Mouse (Mus musculus) CH12.LX (cell line): ENCODE data around the gene Lsr. TPM values are rescaled to one million over a fixed set of nuclear protein-coding genes. Genes with fewer than 3 reads are reported as not detected.

Experiments used
- DNase-seq: peaks from one replicate; pipeline ENCODE4 v3.0.0-alpha.2; 2013; ENCODE audit errors: extremely low read depth
- H3K27ac ChIP-seq: 2 replicates; pipeline ENCODE4 v1.5.1; 2012; ENCODE audit warnings: low read depth, mild to moderate bottlenecking, control low read depth, moderate library complexity; ENCODE audit not compliant: insufficient read depth
- H3K27me3 ChIP-seq: replicated peaks from 2 replicates; pipeline ENCODE3; 2012; ENCODE audit warnings: inconsistent platforms
- H3K36me3 ChIP-seq, 2 experiments: replicated peaks in 1 of 2; 2 replicates each; pipeline versions ENCODE3 to v1.6.1; 2012; ENCODE audit warnings: inconsistent platforms in 1 of 2, low read length in 1 of 2, mild to moderate bottlenecking in 1 of 2, mixed read lengths in 1 of 2, moderate library complexity in 1 of 2; ENCODE audit not compliant: control insufficient read depth in 1 of 2, insufficient read depth in 1 of 2
- H3K4me1 ChIP-seq, 2 experiments: 2 replicates each; pipeline ENCODE4 v1.6.1; 2012; ENCODE audit warnings: inconsistent platforms in 1 of 2, moderate library complexity in 1 of 2; ENCODE audit not compliant: insufficient read depth in 2 of 2, control insufficient read depth in 1 of 2
- H3K4me2 ChIP-seq: 2 replicates; pipeline ENCODE4 v1.6.1; 2012; ENCODE audit warnings: low read depth, mild to moderate bottlenecking, control low read depth; ENCODE audit not compliant: poor library complexity, insufficient read depth, severe bottlenecking
- H3K4me3 ChIP-seq, 3 experiments: fragments of 150-350 bp in 1 of 3; sonication (generic) in 1 of 3; replicated peaks in 1 of 3; 2 replicates each; pipeline versions ENCODE3 to v1.5.1; 2011 to 2012; ENCODE audit warnings: low read depth in 2 of 3, low read length in 2 of 3, mild to moderate bottlenecking in 2 of 3, moderate library complexity in 2 of 3, control low read depth in 1 of 3, improper control_type of control experiment in 1 of 3, inconsistent platforms in 1 of 3, mixed read lengths in 1 of 3; ENCODE audit not compliant: poor library complexity in 1 of 3
- H3K79me2 ChIP-seq: replicated peaks from 2 replicates; pipeline ENCODE4 v1.6.1; 2012; ENCODE audit warnings: mild to moderate bottlenecking, moderate library complexity; ENCODE audit not compliant: control insufficient read depth, poor library complexity, insufficient read depth, severe bottlenecking; ENCODE audit errors: extremely low read depth
- H3K9ac ChIP-seq: 2 replicates; pipeline ENCODE4 v1.6.1; 2012; ENCODE audit warnings: low read depth, mild to moderate bottlenecking, control low read depth, moderate library complexity; ENCODE audit not compliant: insufficient read depth
- H3K9me3 ChIP-seq: replicated peaks from 2 replicates; pipeline ENCODE3; 2012; ENCODE audit warnings: low read length, inconsistent platforms, mixed read lengths
- BHLHE40 ChIP-seq: IDR thresholded peaks from 2 replicates; pipeline ENCODE4 v1.6.1; 2011; ENCODE audit warnings: mild to moderate bottlenecking, low read depth, low read length, improper control_type of control experiment
- CHD1 ChIP-seq: IDR thresholded peaks from 2 replicates; pipeline ENCODE4 v1.6.1; 2012; ENCODE audit warnings: low read depth, low read length, improper control_type of control experiment, inconsistent platforms
- CTCF ChIP-seq, 2 experiments: IDR thresholded peaks in 1 of 2; conservative IDR thresholded peaks in 1 of 2; 2 replicates each; pipeline ENCODE4 v1.5.1; 2011 to 2012; ENCODE audit warnings: low read depth in 2 of 2, low read length in 2 of 2, improper control_type of control experiment in 1 of 2, inconsistent platforms in 1 of 2, mild to moderate bottlenecking in 1 of 2, moderate library complexity in 1 of 2
- E2F4 ChIP-seq: IDR thresholded peaks from 2 replicates; pipeline ENCODE4 v1.6.1; 2011; ENCODE audit warnings: low read depth, low read length, improper control_type of control experiment; ENCODE audit not compliant: insufficient replicate concordance
- JUN ChIP-seq: IDR thresholded peaks from 2 replicates; pipeline ENCODE4 v1.6.1; 2011; ENCODE audit warnings: low read depth, mild to moderate bottlenecking, low read length, improper control_type of control experiment, moderate library complexity; ENCODE audit not compliant: insufficient read depth
- JUND ChIP-seq: conservative IDR thresholded peaks from 2 replicates; pipeline ENCODE4 v1.6.1; 2011; ENCODE audit warnings: low read depth, low read length, improper control_type of control experiment
- KAT2A ChIP-seq: IDR thresholded peaks from 2 replicates; pipeline ENCODE4 v1.6.1; 2012; ENCODE audit warnings: low read length, improper control_type of control experiment, inconsistent platforms; ENCODE audit not compliant: insufficient replicate concordance
- MAZ ChIP-seq: IDR thresholded peaks from 2 replicates; pipeline ENCODE4 v1.6.1; 2012; ENCODE audit warnings: low read depth, mild to moderate bottlenecking, inconsistent platforms, low read length, improper control_type of control experiment, moderate library complexity
- POLR2A ChIP-seq: IDR thresholded peaks from 2 replicates; pipeline ENCODE4 v1.6.1; 2011; ENCODE audit warnings: low read depth, mild to moderate bottlenecking, improper control_type of control experiment, low read length
- TBP ChIP-seq: conservative IDR thresholded peaks from 2 replicates; pipeline ENCODE4 v1.6.1; 2011; ENCODE audit warnings: low read depth, low read length, improper control_type of control experiment
- UBTF ChIP-seq: IDR thresholded peaks from 2 replicates; pipeline ENCODE4 v1.6.1; 2012; ENCODE audit warnings: low read depth, mild to moderate bottlenecking, inconsistent platforms, low read length, improper control_type of control experiment, moderate library complexity
- ZKSCAN1 ChIP-seq: IDR thresholded peaks from 2 replicates; pipeline ENCODE4 v1.6.1; 2012; ENCODE audit warnings: low read depth, inconsistent platforms, low read length, improper control_type of control experiment, borderline replicate concordance
- dilution Hi-C: fragments of 300-500 bp; cut with MboI; formaldehyde crosslinking; loops from 2 replicates; pipeline ENCODE4 v1.14.3; 2020; ENCODE audit warnings: low sequenced_read_pairs; ENCODE audit not compliant: extremely low pct_unique_long_range_greater_than_20kb, extremely low pct_ligation_motif_present
- in situ Hi-C: fragments of 300-500 bp; cut with MboI; formaldehyde crosslinking; loops from 3 replicates; pipeline ENCODE4 v1.14.3; 2019; ENCODE audit warnings: low sequenced_read_pairs, low pct_ligation_motif_present, low pct_unique_long_range_greater_than_20kb, mixed read lengths
- polyA plus RNA-seq: library from polyadenylated mRNA; unstranded; fragments of >175 nt; gene quantifications from 2 replicates; pipeline ENCODE4 v1.2.1, GENCODE M21; 2012; ENCODE audit warnings: low read depth; ENCODE audit not compliant: insufficient read length
- total RNA-seq, 2 experiments: library from RNA; depleted of rRNA; stranded (reverse); fragments of 300-350 nt in 1 of 2; fragments of >200 nt in 1 of 2; gene quantifications; 2 replicates each; pipeline ENCODE4 v1.2.3; 2012 to 2014

The Lsr gene
- total and polyA plus RNA-seq, 3 experiments: 0.12 to 0.13 TPM; not detected in 1

GRCm38 (mm10) chr7:30920217-30920616 lies 53.0 kb downstream of the Lsr start:
- dilution Hi-C loops: no loop called here
- Histone ChIP-seq H3K4me3 (no peak overlapping the region), H3K9me3 (no peaks in the 10 kb centered on the region), H3K79me2 (no peaks in the 10 kb centered on the region), H3K4me2 (no peak overlapping the region), H3K9ac (no peak overlapping the region), H3K27ac (no peak overlapping the region), H3K4me1 (peaks cover 5 to 15% of the 10 kb centered on the region in 2 experiments; a peak in 3 of 4 replicates), H3K36me3 (no peaks in the 10 kb centered on the region), H3K27me3 (no peaks in the 10 kb centered on the region)
- TF ChIP-seq POLR2A: no peak
- in situ Hi-C loops: no loop called here
- DNase-seq: peak; percentile 41

- Histone ChIP-seq H3K9me3 (no peaks in the 10 kb centered on the region), H3K36me3 (no peaks in the 10 kb centered on the region), H3K27me3 (no peaks in the 10 kb centered on the region), H3K79me2 (no peaks in the 10 kb centered on the region), H3K4me3 (no peak overlapping the region), H3K4me1 (peaks cover 5 to 15% of the 10 kb centered on the region in 2 experiments; a peak in 3 of 4 replicates), H3K27ac (no peak overlapping the region), H3K4me2 (no peak overlapping the region), H3K9ac (no peak overlapping the region)
- dilution Hi-C loops: no loop called here
- in situ Hi-C loops: no loop called here
- TF ChIP-seq MAZ (no peak), E2F4 (no peak)
- DNase-seq: no peak
Measured at GRCm38 (mm10) chr7:30917219-30917618, 56.0 kb downstream of the Lsr start.

- no peak for TF ChIP-seq ZKSCAN1
- TF ChIP-seq CTCF (conservative IDR thresholded peaks at IDR 0.05 in 1 of 2, IDR thresholded peaks at IDR 0.05 in 1 of 2; ENCODE audit: low read depth in 2 of 2, low read length in 2 of 2): no peak
- TF ChIP-seq TBP: no peak
- no peak for TF ChIP-seq KAT2A
- TF ChIP-seq BHLHE40: no peak
- no peak for TF ChIP-seq JUN
- no peak for TF ChIP-seq UBTF
- TF ChIP-seq CHD1: no peak
- no peak for TF ChIP-seq JUND
- H3K79me2 ChIP-seq: no peaks in the 10 kb centered on the region
- no peak overlapping the region for H3K9ac ChIP-seq
- dilution Hi-C loops (no loop called here), in situ Hi-C loops (no loop called here)
- no peaks in the 10 kb centered on the region for H3K27me3 ChIP-seq
- H3K4me2 ChIP-seq: no peak overlapping the region
- H3K27ac ChIP-seq: no peak overlapping the region
- H3K4me3 ChIP-seq: no peak overlapping the region
- DNase-seq: no peak
- peaks cover 5 to 15% of the 10 kb centered on the region in 2 experiments; a peak in 3 of 4 replicates for H3K4me1 ChIP-seq
- no peaks in the 10 kb centered on the region for H3K36me3 ChIP-seq
- no peaks in the 10 kb centered on the region for H3K9me3 ChIP-seq
Measured at GRCm38 (mm10) chr7:30916713-30917112, 56.6 kb downstream of the Lsr start.
